8 mouse cellular contexts compared by ENCODE assay signal in genomic region chr3:24071169-24071797, GRCm38 (mm10).
A peak's percentile ranks its signal among the peaks of the same experiment; 100 is the strongest.
DNase-seq lines count a peak whose midpoint lies in the region; ATAC-seq lines count a peak whose summit lies in the region.
"Had no signal": no experiment of that assay in that cellular context is flagged by ENCODE, and none has a peak within 500 bp of the region (broad histone marks: within the 10 kb centered on the region; RNA-seq: fewer than 3 reads in every experiment).

No protein-coding gene starts in this region.

- no peaks in the 10 kb centered on the region for H3K27me3 ChIP-seq in lung, embryonic 15.5 days
- H3K27me3 ChIP-seq: limb, embryonic 15.5 days had no signal

- peak overlapping the region; percentile 30 for H3K27ac ChIP-seq in lung, embryonic 15.5 days
- H3K27ac ChIP-seq: limb, embryonic 15.5 days had no signal

- H3K4me1 ChIP-seq in lung, embryonic 15.5 days = peaks cover 8% of the 10 kb centered on the region; the same call in 1 of the 2 replicates

- H3K36me3 ChIP-seq in lung, embryonic 15.5 days = no peaks in the 10 kb centered on the region
- H3K36me3 ChIP-seq: limb, embryonic 15.5 days had no signal

- peak; percentile 24 for DNase-seq in kidney, postnatal 10 days
- no peak for DNase-seq in kidney, adult 8-10 months
- peak; percentile 14 to 53 for DNase-seq in adrenal gland, postnatal 36 days
- peak; percentile 46 for DNase-seq in heart, adult 8-10 months (ENCODE audit: low spot score)
- DNase-seq in thymus, postnatal 0 days (ENCODE audit: low spot score) = no peak
- no peak for DNase-seq in left cerebral cortex, adult 11 months (ENCODE audit: low spot score)

- H3K9ac ChIP-seq in lung, embryonic 15.5 days = no peak overlapping the region
- H3K9ac ChIP-seq: limb, embryonic 15.5 days had no signal

- WGBS in lung, embryonic 15.5 days = 37% methylated on average over 3 of the region's 3 CpGs

- H3K4me3 ChIP-seq in lung, embryonic 15.5 days = no peak overlapping the region
- H3K4me3 ChIP-seq: limb, embryonic 15.5 days had no signal

- no peaks in the 10 kb centered on the region for H3K9me3 ChIP-seq in lung, embryonic 15.5 days
- H3K9me3 ChIP-seq: limb, embryonic 15.5 days had no signal

- ATAC-seq in lung, embryonic 15.5 days (ENCODE audit: borderline replicate concordance, extremely low read depth, low FRiP score, low TSS enrichment) = peak; percentile 90

- no peak overlapping the region for H3K4me2 ChIP-seq in lung, embryonic 15.5 days
- H3K4me2 ChIP-seq: limb, embryonic 15.5 days had no signal

Comparison
In these comparisons a context has a peak if more than half of its experiments do, and no peak if none do; other contexts are left out.
1. DNase-seq: peak in kidney, postnatal 10 days (single experiment), adrenal gland, postnatal 36 days (2 of 2) and heart, adult 8-10 months (single experiment); none in kidney, adult 8-10 months (0 of 2), thymus, postnatal 0 days (single experiment) and left cerebral cortex, adult 11 months (single experiment).